Mouse (Mus musculus) liver, adult 2 months (tissue): ENCODE measurements at regions not wholly inside any gene's neighbourhood (a gene's known extent, or its start where the extent isn't known, plus 50 kb on each side); places are given as distances from the start of the nearest gene placed in this dataset.

Experiments
- CTCF ChIP-seq: fragments of 200-500 bp; IDR thresholded peaks from 2 replicates; pipeline ENCODE4 v1.5.1; 2011; ENCODE audit warnings: low read depth, low read length, control low read depth
- POLR2A ChIP-seq: fragments of 200-500 bp; IDR thresholded peaks from 2 replicates; pipeline ENCODE4 v1.6.1; 2011; ENCODE audit warnings: low read length, control low read depth; ENCODE audit not compliant: insufficient read depth; ENCODE audit errors: extremely low read depth

GRCm38 (mm10) chr2:166353447-166354111 lies 198.1 kb upstream of the Sulf2 start:
- no peak for TF ChIP-seq POLR2A
- TF ChIP-seq CTCF: no peak
